Mouse (Mus musculus): ENCODE results near the gene Gm10272.
"Not testable (repeated sequence)": the region's sequence is repeated elsewhere in the genome, so short reads cannot be mapped to it uniquely, and the experiment has no call there.

The Gm10272 gene

DNA sequence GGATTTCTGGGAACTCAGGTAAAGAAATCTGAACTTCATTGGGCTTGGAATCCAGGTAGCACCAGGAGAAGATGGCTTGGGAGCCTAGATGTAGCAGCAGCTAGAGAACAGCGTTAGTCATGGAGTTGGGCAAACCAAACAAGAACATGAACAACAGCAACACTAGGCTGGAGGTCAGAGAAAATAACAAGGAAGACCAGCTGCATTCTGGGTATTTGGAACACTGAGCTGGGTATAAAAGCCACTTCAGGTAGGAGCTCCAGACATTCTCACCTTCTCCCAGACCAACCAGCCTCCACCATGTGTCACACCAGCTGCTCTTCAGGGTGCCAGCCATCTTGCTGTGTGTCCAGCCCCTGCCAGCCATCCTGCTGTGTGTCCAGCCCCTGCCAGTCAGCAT is at the start of gene Gm10272:
Gm10272 (plus strand) TSS at position 301 of the 400 bp plus-strand sequence.
- DNase-seq (ENCODE audit: inconsistent age in 2 of 2, low spot score in 1 of 2), result no peak

DNA sequence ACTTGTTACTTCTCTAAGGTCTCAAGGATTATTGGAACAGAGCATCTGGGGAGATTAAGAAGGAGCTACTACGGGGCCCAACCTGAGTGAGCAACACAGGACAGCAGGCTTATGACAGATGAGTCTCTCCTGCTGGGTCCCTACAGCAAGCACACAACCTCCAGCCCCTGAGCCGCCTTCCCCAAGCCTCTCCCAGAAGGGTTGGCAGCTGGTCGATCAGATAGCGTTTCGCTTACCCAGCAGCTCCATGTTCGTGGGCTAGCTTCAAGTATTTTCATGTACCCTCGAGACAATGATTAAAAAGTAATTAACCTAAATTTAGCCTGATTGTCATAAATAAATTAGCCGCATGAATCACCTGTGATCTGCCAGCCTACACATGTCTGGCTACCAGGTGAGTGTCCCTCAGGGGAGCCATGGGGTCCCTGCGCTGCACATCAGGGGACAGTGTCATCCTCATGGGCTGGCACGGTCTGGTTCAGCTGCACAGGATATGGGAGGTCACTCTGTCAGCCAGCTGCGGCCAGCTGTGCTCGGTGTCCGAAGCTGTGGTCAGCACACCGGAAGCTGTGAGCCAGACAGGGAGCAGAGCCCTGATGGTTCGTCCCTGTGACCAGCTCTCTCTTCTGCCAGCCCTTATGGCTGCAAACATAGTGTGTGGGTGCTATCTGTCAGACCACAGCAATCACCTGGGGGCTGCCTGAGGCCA is 48.0 kb upstream of the Gm10272 start:
- DNase-seq (ENCODE audit: inconsistent age in 2 of 2, low spot score in 1 of 2), result no peak

DNA sequence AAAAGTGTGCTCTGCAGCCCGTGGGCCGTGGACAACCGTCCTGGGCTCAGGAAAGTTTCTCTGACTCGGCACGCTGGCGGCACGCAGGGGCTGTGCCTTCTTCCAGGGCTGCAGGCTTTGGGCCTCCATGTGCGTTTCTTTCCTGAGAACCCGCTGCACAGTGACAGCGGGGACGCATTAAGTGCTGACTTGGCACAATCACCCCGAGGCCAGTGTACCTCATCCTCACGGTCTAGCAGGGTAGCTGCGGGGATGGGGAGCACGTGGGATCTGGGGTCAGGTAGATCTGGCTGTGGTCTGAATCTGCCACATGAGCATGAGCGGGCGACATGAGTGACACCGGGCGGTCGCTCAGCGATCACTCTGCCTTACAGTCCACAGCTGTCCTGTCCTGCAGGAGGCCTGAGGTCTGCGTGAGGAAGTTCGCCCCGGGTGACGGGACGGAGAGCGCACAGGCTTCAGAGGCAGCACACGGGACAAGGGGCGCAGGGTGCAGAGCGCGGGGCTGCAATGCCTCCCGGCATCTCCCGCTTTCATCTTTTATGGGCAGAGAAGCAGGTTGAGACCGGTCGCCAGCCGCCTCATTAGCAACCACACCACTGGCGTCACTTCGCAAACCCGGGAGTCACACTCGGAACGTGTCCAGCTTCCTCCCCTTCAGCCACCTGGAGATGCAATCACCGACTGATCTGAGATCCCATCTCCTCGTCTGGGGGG is 42.3 kb upstream of the Gm10272 start:
- no peak for DNase-seq (ENCODE audit: inconsistent age in 2 of 2, low spot score in 1 of 2)

DNA sequence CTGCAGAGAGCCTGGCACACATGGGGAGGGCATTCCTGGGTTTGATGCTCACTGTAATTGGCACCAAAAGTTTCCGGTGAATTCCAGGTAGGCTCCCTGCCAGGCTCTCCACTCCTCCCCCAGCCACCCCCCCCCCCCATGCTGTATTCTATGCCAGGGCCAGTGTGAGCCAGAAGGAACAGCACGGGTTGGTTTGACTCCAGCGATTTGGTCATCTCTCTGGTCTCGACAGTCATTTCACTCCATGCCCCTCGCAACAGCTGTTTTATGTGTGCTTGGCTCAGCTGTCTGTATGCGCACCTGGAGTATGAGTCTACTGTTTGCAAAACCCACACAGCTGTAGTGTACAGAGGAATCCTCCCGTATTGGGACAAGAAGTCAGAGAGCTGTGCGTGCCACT is 40.1 kb upstream of the Gm10272 start:
- DNase-seq (ENCODE audit: inconsistent age in 2 of 2, low spot score in 1 of 2), result no peak

DNA sequence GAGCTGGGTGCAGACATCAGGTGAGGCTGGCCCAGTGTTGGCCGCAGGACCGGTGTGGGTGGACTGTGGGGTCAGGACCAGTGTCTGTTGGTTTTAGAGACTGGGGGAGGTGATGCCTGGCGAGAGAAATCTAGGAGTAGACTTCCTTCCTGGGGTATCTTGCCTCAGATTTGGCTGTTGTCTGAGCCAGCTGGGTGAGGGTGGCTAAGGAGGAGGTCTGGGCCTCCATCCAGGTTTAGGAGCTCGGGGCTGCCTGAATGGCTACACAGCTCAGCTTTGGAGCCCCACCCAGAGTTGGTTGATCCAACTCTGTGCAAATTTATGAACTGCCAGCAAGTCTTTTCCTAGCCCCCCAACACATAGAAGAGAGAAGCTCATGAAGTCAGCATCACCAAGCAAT is 39.0 kb upstream of the Gm10272 start:
- no peak for DNase-seq (ENCODE audit: inconsistent age in 2 of 2, low spot score in 1 of 2)

DNA sequence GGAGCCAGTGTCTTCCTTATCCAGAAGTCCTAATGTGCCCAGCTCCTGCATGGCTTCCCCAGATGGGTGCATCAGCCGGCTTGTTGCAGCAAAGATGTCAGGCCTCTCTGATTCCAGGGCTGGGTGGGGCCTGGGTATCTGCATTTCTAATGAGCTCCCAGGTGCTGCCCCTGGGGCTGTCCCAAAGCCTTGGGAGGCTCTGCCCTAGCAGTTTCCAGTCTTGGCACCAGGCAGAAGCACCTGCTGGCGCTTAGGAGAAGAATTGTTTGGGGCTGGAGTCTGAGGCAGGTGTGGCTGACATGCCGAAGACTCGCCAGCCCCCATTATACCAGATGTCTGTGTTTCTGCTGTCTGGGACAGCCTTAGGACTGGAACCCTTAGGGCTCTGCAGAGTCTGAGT is 35.7 kb upstream of the Gm10272 start:
- DNase-seq (ENCODE audit: inconsistent age in 2 of 2, low spot score in 1 of 2), result no peak

DNA sequence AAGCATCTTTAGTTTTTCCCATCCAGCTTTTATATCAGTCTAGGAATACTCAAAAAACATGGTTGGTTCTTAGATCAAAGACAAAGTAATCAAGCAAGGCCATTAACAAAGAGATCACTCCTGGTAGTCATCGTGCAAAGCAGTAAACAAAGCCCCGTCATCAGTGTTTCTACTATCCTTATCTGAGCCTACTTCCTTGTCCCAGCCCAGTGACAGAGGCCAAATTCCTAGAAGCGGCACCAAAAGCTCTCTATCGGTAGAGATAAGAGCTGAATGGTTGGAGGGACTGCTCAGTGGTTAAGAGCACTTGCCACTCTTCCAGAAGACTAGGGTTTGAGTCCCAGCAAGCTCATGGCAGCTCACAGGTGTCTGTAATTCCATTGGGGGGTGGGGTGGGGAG is 34.9 kb upstream of the Gm10272 start:
- DNase-seq (ENCODE audit: inconsistent age in 2 of 2, low spot score in 1 of 2), result no peak

DNA sequence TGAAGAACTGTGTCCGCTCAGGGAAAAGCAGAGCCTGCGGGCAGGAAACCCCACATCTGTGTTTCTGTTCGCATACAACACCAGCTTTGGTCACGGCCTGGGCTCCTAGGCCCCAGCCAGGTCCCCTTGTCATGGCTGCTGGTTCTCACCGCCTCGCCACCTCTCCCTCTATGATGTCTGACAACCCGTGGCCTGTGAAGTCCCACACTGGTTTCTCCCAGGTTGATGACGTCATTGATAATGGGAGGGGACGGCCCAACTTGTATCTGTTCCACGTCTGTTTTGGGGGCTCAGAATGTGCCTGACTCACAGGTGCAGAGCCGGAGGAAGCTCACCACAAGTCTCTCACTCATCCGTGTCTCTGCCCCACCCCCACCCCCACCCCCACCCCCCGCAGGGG is 32.7 kb upstream of the Gm10272 start:
- no peak for DNase-seq (ENCODE audit: inconsistent age in 2 of 2, low spot score in 1 of 2)

DNA sequence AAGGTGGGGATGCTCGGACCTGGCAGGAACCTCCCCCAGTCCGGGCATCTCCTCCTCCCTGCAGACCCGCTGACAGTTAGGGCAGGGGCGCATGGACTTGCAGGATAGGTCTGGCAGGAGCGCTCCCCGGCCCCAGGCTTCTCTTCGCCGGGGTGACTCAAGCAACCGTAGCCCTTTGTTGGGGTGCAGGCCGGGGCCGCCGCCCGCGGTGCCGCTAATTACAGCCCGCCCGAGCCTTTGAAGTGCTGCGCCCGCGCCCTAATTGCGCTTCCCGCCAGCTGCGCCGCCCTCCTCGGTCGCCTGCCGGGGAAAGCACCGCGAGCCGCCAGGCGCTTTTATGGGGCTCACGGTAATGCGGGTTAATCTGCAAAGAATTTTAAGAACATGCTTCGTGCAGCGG is 28.9 kb upstream of the Gm10272 start:
- DNase-seq (ENCODE audit: inconsistent age in 2 of 2, low spot score in 1 of 2), result no peak

DNA sequence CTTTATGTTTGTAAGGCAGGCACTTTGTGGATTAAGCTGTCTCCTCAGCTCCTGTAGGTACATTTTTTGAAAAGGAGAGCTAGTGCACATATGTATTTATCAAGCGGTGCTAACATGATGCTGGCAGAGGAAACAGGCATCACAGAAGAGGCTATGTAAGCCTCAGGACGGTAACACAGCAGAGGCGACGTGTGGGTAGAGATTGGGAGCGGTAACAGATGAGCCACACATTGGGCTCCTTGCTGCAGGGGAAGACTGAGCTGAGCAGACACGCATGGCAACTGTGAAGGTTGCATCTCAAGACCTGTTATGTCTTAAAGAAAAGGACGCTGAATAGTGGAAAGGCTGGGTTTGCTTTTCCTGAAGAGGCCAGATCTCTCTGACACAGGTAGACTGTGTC is 23.4 kb upstream of the Gm10272 start:
- no peak for DNase-seq (ENCODE audit: inconsistent age in 2 of 2, low spot score in 1 of 2)

DNA sequence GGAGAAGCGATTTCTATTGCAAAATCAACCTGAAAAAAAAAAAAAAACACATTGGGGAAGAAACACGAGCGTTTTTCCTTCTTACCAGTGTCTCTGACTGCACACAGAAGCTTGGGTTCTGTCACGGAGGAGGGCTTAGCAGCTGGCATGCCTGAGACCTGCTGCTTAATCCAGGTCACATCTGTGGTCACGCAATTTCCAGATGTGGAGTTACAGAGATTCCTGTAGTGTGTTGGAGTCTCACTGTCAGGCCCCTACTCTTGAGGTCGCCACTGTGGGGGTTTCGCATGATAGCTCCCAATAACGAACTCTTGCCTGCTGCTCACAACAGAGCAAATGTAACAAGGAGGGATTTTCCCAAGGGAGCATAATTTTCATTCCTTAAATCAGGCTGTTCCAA is 22.2 kb upstream of the Gm10272 start:
- no peak for DNase-seq (ENCODE audit: inconsistent age in 2 of 2, low spot score in 1 of 2)

DNA sequence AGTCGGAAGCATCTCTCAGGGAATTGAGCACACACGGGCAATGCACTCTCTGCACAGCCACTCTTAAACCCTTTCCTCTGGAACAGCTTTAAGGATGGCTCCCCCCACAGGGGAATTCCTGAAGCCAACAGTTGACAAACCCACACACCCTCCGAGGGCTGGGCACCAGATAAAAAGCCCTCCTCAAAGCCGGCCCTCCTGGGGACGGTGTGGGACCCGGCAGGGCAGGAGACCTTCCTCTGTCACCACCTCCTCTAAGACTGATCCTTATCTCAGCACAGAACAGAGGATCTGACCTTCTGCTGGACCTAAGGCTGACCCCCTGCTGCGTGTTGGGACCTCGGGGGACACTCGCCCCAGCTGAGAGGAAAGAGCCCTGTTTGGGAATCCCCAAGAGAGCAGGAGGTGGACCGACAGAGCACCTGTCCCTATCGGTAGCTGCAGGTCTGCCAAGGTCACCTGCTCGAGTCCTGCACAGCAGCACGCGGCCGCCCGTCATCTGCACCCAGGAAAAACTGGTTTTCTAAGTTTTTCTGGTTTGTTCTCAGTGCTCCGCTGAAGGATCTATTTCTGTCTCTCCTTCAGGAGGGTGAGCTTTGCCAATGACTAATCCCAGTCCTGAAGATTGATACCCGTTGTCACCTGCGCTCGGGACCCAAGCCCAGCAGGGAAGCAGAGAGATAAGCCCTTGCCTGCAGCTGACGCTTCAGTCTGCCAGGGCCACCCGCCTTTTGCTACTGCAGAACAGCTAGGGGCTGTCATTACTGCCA is 20.3 kb upstream of the Gm10272 start, which contains the start of gene Tspear:
Tspear (plus strand) TSS at position 675 of the 770 bp plus-strand sequence.
- DNase-seq (ENCODE audit: inconsistent age in 2 of 2, low spot score in 1 of 2), result peak in 1 of 2 experiments; percentile 43

DNA sequence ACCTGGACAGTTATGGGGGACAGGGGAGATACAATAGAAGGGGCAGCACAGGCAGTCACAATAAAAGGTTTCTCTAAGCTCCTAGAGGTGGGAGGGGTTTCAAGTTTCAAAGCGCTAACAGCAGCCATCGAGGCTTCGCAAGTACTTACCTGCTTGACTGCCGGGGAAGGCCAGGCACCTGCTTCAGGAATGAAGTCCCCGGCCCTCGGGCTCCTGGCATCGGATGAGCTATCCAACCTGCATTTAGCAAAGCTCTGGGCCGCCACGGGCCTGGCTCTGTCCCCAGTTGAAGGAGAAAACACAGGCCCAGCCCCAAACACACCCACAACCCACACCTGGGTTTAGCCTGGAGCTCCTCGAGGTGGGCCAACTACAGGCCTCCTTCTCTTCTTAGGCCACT is 19.4 kb upstream of the Gm10272 start:
- no peak for DNase-seq (ENCODE audit: inconsistent age in 2 of 2, low spot score in 1 of 2)

DNA sequence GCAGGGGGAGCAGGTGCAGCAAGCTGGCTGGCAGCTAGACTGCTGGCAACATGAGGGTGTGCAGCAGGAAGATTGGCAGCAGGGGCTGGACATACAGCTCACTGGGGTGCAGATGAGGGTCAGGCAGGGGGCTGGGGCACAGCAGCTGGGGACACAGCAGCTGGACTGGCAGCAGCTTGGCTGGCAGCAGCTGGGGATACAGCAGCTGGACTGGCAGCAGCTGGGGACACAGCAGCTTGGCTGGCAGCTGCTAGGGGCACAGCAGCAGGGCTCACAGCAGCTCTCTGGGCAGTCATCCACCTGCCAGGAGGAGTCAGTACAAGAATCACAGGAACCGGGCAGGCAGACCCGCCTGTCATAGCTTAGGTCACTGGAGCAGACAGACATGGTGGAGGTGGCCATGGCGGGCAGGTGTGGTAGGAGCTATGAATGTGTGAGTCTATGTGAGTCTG is 16.0 kb upstream of the Gm10272 start, which contains the start of gene Gm19402:
Gm19402 (minus strand) TSS at position 402 of the 452 bp plus-strand sequence.
- DNase-seq (ENCODE audit: inconsistent age in 2 of 2, low spot score in 1 of 2), result not testable (repeated sequence)

DNA sequence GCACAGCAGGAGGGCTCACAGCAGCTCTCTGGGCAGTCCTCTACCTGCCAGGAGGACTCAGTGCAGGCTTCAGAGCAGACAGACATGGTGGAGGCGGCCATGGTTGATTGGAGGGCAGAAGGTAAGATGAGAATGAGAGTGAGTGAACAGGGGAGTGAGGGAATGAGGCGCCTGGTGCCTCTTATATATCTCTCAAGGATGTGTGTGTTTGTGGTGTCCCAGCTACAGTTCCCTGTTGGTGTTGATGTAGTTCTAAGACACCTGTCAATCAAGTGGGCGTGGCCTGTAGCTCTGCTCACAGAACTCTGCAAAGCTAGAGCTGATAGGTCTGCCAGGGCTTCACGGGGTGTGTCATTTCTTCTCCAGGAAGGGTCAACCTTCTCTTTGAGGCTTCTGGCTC is 9.3 kb upstream of the Gm10272 start, which contains the start of gene Gm9508:
Gm9508 (minus strand) TSS at position 101 of the 400 bp plus-strand sequence.
- DNase-seq (ENCODE audit: inconsistent age in 2 of 2, low spot score in 1 of 2), result no peak

DNA sequence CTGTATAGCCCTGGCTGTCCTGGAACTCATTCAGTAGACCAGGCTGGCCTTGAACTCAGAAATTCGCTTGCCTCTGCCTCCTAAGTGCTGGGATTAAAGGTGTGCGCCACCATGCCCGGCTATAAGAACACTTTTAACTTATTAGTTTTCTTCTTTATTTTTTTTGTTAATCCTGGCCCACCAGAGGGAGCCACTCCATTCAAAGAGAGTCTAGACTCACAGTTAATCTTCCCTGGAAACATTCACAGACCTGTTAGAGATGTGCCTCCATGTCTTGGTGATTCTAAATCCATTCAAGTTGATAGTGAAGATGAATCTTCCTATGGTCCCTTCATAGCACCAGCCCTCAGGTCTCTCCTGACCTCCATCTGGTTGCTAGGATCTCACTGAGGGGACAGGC is 3.4 kb downstream of the Gm10272 start:
- DNase-seq (ENCODE audit: inconsistent age in 2 of 2, low spot score in 1 of 2), result no peak

DNA sequence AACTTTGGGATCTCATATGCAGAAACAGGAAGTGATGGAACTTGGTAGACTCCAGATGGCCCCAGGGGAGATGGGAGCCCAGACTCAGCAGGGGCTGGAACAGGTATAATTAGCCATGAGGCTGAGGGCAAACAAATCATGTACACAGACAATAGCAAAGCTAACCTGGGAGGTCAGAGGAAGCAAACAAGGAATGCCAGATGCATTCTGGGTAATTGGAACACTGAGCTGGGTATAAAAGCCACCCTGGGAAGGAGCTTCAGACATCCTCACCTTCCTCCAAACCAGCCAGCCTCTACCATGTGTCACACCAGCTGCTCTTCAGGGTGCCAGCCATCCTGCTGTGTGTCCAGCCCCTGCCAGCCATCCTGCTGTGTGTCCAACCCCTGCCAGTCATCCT is 4.7 kb downstream of the Gm10272 start, which contains the start of gene Gm10024:
Gm10024 (plus strand) TSS at position 301 of the 400 bp plus-strand sequence.
- not testable (repeated sequence) for DNase-seq (ENCODE audit: inconsistent age in 2 of 2, low spot score in 1 of 2)

DNA sequence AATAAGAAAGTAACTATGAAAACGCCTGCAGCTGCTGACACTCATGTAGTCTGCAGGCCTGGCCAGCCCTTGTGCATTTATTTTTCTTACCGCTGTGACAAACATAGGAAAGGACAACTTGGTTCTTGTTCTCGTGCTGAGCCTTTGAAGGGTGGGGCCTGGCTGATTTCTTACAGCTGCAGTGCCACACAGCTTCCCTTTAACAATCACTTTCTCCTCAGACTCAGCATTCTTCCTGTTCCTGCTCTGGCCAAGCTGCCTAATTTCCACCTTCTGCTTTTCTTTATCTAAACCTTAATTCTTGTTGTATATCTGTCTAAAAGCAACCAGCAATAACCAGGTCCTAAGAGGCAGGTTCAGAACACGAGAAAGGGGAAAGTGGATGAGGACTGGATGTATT is 7.3 kb downstream of the Gm10272 start:
- DNase-seq (ENCODE audit: inconsistent age in 2 of 2, low spot score in 1 of 2), result no peak

DNA sequence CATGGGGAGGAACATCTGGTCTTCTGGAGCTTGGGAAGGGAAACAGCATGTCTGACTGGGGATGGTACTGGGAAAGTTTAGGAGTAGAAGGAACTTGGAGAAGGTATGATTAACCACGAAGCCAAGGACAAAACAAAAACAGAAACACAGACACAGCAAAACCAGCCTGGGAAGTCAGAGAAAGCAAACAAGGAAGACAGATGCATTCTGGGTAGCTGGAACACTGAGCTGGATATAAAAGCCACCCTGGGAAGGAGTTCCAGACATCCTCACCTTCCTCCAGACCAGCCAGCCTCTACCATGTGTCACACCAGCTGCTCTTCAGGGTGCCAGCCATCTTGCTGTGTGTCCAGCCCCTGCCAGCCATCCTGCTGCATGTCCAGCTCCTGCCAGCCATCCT is 9.1 kb downstream of the Gm10272 start, which contains the start of gene Gm10142:
Gm10142 (plus strand) TSS at position 301 of the 400 bp plus-strand sequence.
- no peak for DNase-seq (ENCODE audit: inconsistent age in 2 of 2, low spot score in 1 of 2)

DNA sequence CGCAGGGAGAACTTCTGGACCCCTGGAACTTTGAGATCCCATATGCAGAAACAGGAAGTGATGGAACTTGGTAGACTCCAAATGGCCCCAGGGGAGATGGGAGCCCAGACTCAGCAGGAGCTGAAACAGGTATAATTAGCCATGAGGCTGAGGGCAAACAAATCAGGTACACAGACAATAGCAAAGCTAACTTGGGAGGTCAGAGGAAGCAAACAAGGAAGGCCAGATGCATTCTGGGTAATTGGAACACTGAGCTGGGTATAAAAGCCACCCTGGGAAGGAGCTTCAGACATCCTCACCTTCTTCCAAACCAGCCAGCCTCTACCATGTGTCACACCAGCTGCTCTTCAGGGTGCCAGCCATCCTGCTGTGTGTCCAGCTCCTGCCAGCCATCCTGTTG is 13.9 kb downstream of the Gm10272 start, which contains the start of gene Krtap12-1:
Krtap12-1 (plus strand) TSS at position 301 of the 400 bp plus-strand sequence.
- not testable (repeated sequence) for DNase-seq (ENCODE audit: inconsistent age in 2 of 2, low spot score in 1 of 2)

DNA sequence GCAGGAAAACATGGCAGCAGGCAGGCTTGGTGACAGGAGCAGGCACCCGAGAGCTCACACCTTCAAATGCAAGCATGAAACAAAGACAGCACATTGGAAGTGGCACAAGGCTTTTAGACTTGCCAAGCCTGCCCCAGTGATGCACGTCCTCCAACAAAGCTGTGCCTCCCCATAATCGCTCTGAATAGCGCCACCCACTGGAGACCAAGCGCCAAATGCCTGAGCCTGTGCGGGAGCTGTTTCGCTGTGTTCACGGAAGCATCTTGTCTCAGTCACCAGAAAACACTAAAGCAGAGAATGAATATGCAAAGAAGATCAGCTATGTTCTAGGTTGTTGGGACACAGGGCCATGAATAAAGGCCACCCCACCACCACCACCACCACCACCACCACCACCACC is 18.4 kb downstream of the Gm10272 start:
- DNase-seq (ENCODE audit: inconsistent age in 2 of 2, low spot score in 1 of 2), result no peak

All from adrenal gland, adult (tissue).